8 mouse cellular contexts compared by ENCODE assay signal in genomic region chr9:123113931-123114330, GRCm38 (mm10). TPM values are rescaled to one million over a fixed set of nuclear protein-coding genes. Genes with fewer than 3 reads are reported as not detected.
DNase-seq lines count a peak whose midpoint lies in the region; ATAC-seq and TF ChIP-seq lines count a peak whose summit lies in the region.

No protein-coding gene starts in this region.

- DNase-seq in kidney, postnatal 0 days (ENCODE audit: low spot score): no peak
- DNase-seq in kidney, adult 18-20 months: no peak
- no peak for DNase-seq in embryonic facial prominence, embryonic 10.5 days (ENCODE audit: low spot score)
- no peak for DNase-seq in adrenal gland, adult (ENCODE audit: inconsistent age in 2 of 2, low spot score in 1 of 2)
- no peak for DNase-seq in thymus, postnatal 25 days
- DNase-seq in adrenal gland, postnatal 25 days: no peak

- no peaks in the 10 kb centered on the region for H3K9me3 ChIP-seq in kidney, postnatal 0 days (replicated peaks; ENCODE audit: low read length)
- no peaks in the 10 kb centered on the region for H3K9me3 ChIP-seq in embryonic facial prominence, embryonic 10.5 days
- no peaks in the 10 kb centered on the region for H3K9me3 ChIP-seq in intestine, embryonic 16.5 days (ENCODE audit: control insufficient read depth, low read length)
- no peaks in the 10 kb centered on the region for H3K9me3 ChIP-seq in neural tube, embryonic 13.5 days

- peak overlapping the region; percentile 96 for H3K4me3 ChIP-seq in kidney, postnatal 0 days (replicated peaks; ENCODE audit: low read depth, low read length)
- H3K4me3 ChIP-seq in embryonic facial prominence, embryonic 10.5 days: peak overlapping the region; percentile 75
- H3K4me3 ChIP-seq in intestine, embryonic 16.5 days (ENCODE audit: low read length): peak overlapping the region; percentile 88
- H3K4me3 ChIP-seq in neural tube, embryonic 13.5 days: peak overlapping the region; percentile 73

- peaks cover 2% of the 10 kb centered on the region; the same call in 1 of the 2 replicates for H3K36me3 ChIP-seq in kidney, postnatal 0 days (ENCODE audit: insufficient read depth, low read length)
- peaks cover 35% of the 10 kb centered on the region for H3K36me3 ChIP-seq in embryonic facial prominence, embryonic 10.5 days (replicated peaks)
- H3K36me3 ChIP-seq in intestine, embryonic 16.5 days (ENCODE audit: control insufficient read depth, insufficient read depth, low read length): peaks cover 2% of the 10 kb centered on the region; the same call in 1 of the 2 replicates
- H3K36me3 ChIP-seq in neural tube, embryonic 13.5 days: peaks cover 16% of the 10 kb centered on the region

- no peaks in the 10 kb centered on the region for H3K27me3 ChIP-seq in kidney, postnatal 0 days (ENCODE audit: insufficient read depth, low read length)
- H3K27me3 ChIP-seq in embryonic facial prominence, embryonic 10.5 days (replicated peaks; ENCODE audit: low read depth, poor library complexity, severe bottlenecking): no peaks in the 10 kb centered on the region
- no peaks in the 10 kb centered on the region for H3K27me3 ChIP-seq in intestine, embryonic 16.5 days (replicated peaks; ENCODE audit: control insufficient read depth, insufficient read depth, low read length)
- H3K27me3 ChIP-seq in neural tube, embryonic 13.5 days: no peaks in the 10 kb centered on the region

- peak overlapping the region; percentile 94; the same call in 1 of the 2 replicates for H3K27ac ChIP-seq in kidney, postnatal 0 days
- peak overlapping the region; percentile 95; the same call in 1 of the 2 replicates for H3K27ac ChIP-seq in embryonic facial prominence, embryonic 10.5 days (replicated peaks)
- H3K27ac ChIP-seq in intestine, embryonic 16.5 days (ENCODE audit: low read length): peak overlapping the region; percentile 95; the same call in 1 of the 2 replicates
- H3K27ac ChIP-seq in neural tube, embryonic 13.5 days (replicated peaks): peak overlapping the region; percentile 94

- WGBS in kidney, postnatal 0 days: 62% methylated on average over 6 of the region's 6 CpGs
- 77% methylated on average over 6 of the region's 6 CpGs for WGBS in embryonic facial prominence, embryonic 10.5 days
- WGBS in intestine, embryonic 16.5 days: 51% methylated on average over 6 of the region's 6 CpGs
- WGBS in neural tube, embryonic 13.5 days: 62% methylated on average over 6 of the region's 6 CpGs

- no peak for ATAC-seq in kidney, postnatal 0 days (replicated peaks; ENCODE audit: low FRiP score, low read depth)
- no peak for ATAC-seq in intestine, embryonic 16.5 days
- ATAC-seq in neural tube, embryonic 13.5 days (ENCODE audit: low read depth): no peak

- peak overlapping the region; percentile 85 for H3K4me2 ChIP-seq in kidney, postnatal 0 days (ENCODE audit: low read length)
- H3K4me2 ChIP-seq in intestine, embryonic 16.5 days (ENCODE audit: low read depth, low read length): peak overlapping the region; percentile 75
- peak overlapping the region; percentile 79 for H3K4me2 ChIP-seq in neural tube, embryonic 13.5 days

- TF ChIP-seq CTCF in kidney, postnatal 0 days (IDR thresholded peaks at IDR 0.05; ENCODE audit: low read depth): no peak

- peaks cover 13% of the 10 kb centered on the region for H3K4me1 ChIP-seq in kidney, postnatal 0 days (replicated peaks; ENCODE audit: insufficient read depth, low read length)
- peaks cover 25% of the 10 kb centered on the region for H3K4me1 ChIP-seq in embryonic facial prominence, embryonic 10.5 days
- peaks cover 16% of the 10 kb centered on the region for H3K4me1 ChIP-seq in intestine, embryonic 16.5 days (ENCODE audit: control insufficient read depth, insufficient read depth, low read length)
- peaks cover 33% of the 10 kb centered on the region for H3K4me1 ChIP-seq in neural tube, embryonic 13.5 days (replicated peaks)

- peak overlapping the region; percentile 95; the same call in 1 of the 2 replicates for H3K9ac ChIP-seq in kidney, postnatal 0 days (ENCODE audit: low read depth, low read length)
- H3K9ac ChIP-seq in intestine, embryonic 16.5 days (ENCODE audit: low read depth, low read length): peak overlapping the region; percentile 95
- H3K9ac ChIP-seq in neural tube, embryonic 13.5 days: peak overlapping the region; percentile 94

RNA-seq across cellular contexts. Expression of gene Exosc7, which starts 0.9 kb away (rescaled TPM):
- 90.9 and 91.1 TPM in 2 replicates for polyA plus RNA-seq in kidney, postnatal 0 days (2015; fragmentation: Nextera tagmentation; extraction: Ambion mirVana)
- polyA plus RNA-seq in embryonic facial prominence, embryonic 10.5 days (2016; fragmentation: Nextera tagmentation; extraction: Ambion mirVana): 129 and 143 TPM in 2 replicates
- 130 and 146 TPM in 2 replicates for polyA plus RNA-seq in intestine, embryonic 16.5 days (2015; fragmentation: Nextera tagmentation; extraction: Ambion mirVana)
- 69.4 and 81.3 TPM in 2 replicates for polyA plus RNA-seq in neural tube, embryonic 13.5 days (2015; fragmentation: Nextera tagmentation; extraction: Ambion mirVana)
- total RNA-seq in adrenal gland, postnatal 25 days (2021): 42.9 and 50.9 TPM in 2 replicates

RNA-seq across cellular contexts. Expression of gene Zdhhc3, which starts 0.9 kb away (rescaled TPM):
- polyA plus RNA-seq in kidney, postnatal 0 days (2015; fragmentation: Nextera tagmentation; extraction: Ambion mirVana): 57.9 and 58.7 TPM in 2 replicates
- 73.1 and 77.9 TPM in 2 replicates for polyA plus RNA-seq in embryonic facial prominence, embryonic 10.5 days (2016; fragmentation: Nextera tagmentation; extraction: Ambion mirVana)
- polyA plus RNA-seq in intestine, embryonic 16.5 days (2015; fragmentation: Nextera tagmentation; extraction: Ambion mirVana): 75.8 and 76.9 TPM in 2 replicates
- 74.5 and 78.1 TPM in 2 replicates for polyA plus RNA-seq in neural tube, embryonic 13.5 days (2015; fragmentation: Nextera tagmentation; extraction: Ambion mirVana)
- 77.8 and 87.8 TPM in 2 replicates for total RNA-seq in adrenal gland, postnatal 25 days (2021)

RNA-seq across cellular contexts. Expression of gene Clec3b, which starts 36.8 kb away (rescaled TPM):
- 0.69 and 1.6 TPM in 2 replicates for polyA plus RNA-seq in kidney, postnatal 0 days (2015; fragmentation: Nextera tagmentation; extraction: Ambion mirVana)
- 0.15 TPM in 1 of 2 replicates, not detected in the other for polyA plus RNA-seq in embryonic facial prominence, embryonic 10.5 days (2016; fragmentation: Nextera tagmentation; extraction: Ambion mirVana)
- 0.27 and 0.42 TPM in 2 replicates for polyA plus RNA-seq in intestine, embryonic 16.5 days (2015; fragmentation: Nextera tagmentation; extraction: Ambion mirVana)
- 0.51 and 0.99 TPM in 2 replicates for polyA plus RNA-seq in neural tube, embryonic 13.5 days (2015; fragmentation: Nextera tagmentation; extraction: Ambion mirVana)
- 11.4 and 15.0 TPM in 2 replicates for total RNA-seq in adrenal gland, postnatal 25 days (2021)
